Comparison of ENCODE assay signal across 10 mouse cellular contexts in genomic region chr9:50495405-50496150, GRCm38 (mm10). TPM values are rescaled to one million over a fixed set of nuclear protein-coding genes. Genes with fewer than 3 reads are reported as not detected.
DNase-seq lines count a peak whose midpoint lies in the region; ATAC-seq and TF ChIP-seq lines count a peak whose summit lies in the region.
"Had no signal": no experiment of that assay in that cellular context is flagged by ENCODE, and none has a peak within 500 bp of the region (broad histone marks: within the 10 kb centered on the region; RNA-seq: fewer than 3 reads in every experiment).

No protein-coding gene starts in this region.

- intact Hi-C loops in left cerebral cortex, postnatal 36 days (cut with DNase I) = no loop called here

- DNase-seq in forebrain, postnatal 0 days = no peak
- DNase-seq in kidney, postnatal 0 days (ENCODE audit: low spot score) = no peak
- no peak for DNase-seq in kidney, adult 11 months
- peak; percentile 13 for DNase-seq in c-Kit-positive CD71-positive TER-119-positive erythroid progenitor cells, embryonic 14.5 days (ENCODE audit: low spot score)
- peak; percentile 71 for DNase-seq in lung, postnatal 36 days
- no peak for DNase-seq in left cerebral cortex, postnatal 36 days (ENCODE audit: low spot score in 2 of 2)
- DNase-seq in thymus, postnatal 14 days = no peak
- DNase-seq: B cell, adult 2 months had no signal

- no peaks in the 10 kb centered on the region for H3K27me3 ChIP-seq in forebrain, embryonic 13.5 days
- no peaks in the 10 kb centered on the region for H3K27me3 ChIP-seq in forebrain, postnatal 0 days (ENCODE audit: insufficient read depth, low read length)
- no peaks in the 10 kb centered on the region for H3K27me3 ChIP-seq in kidney, postnatal 0 days (ENCODE audit: insufficient read depth, low read length)
- H3K27me3 ChIP-seq: hindbrain, embryonic 15.5 days had no signal

- H3K9ac ChIP-seq in forebrain, embryonic 13.5 days = no peak overlapping the region
- H3K9ac ChIP-seq in forebrain, postnatal 0 days = no peak overlapping the region
- no peak overlapping the region for H3K9ac ChIP-seq in kidney, postnatal 0 days (ENCODE audit: low read depth, low read length)
- H3K9ac ChIP-seq: hindbrain, embryonic 15.5 days had no signal

- no peaks in the 10 kb centered on the region for H3K9me3 ChIP-seq in forebrain, embryonic 13.5 days (replicated peaks)
- H3K9me3 ChIP-seq in forebrain, postnatal 0 days (ENCODE audit: low read length) = no peaks in the 10 kb centered on the region
- H3K9me3 ChIP-seq in kidney, postnatal 0 days (replicated peaks; ENCODE audit: low read length) = no peaks in the 10 kb centered on the region
- H3K9me3 ChIP-seq: hindbrain, embryonic 15.5 days had no signal

- WGBS in forebrain, embryonic 13.5 days = 72% methylated on average over 10 of the region's 10 CpGs
- WGBS in forebrain, postnatal 0 days = 78% methylated on average over 10 of the region's 10 CpGs
- 66% methylated on average over 10 of the region's 10 CpGs for WGBS in kidney, postnatal 0 days

- no peaks in the 10 kb centered on the region for H3K36me3 ChIP-seq in forebrain, embryonic 13.5 days (ENCODE audit: poor library complexity, severe bottlenecking)
- H3K36me3 ChIP-seq in forebrain, postnatal 0 days (ENCODE audit: insufficient read depth) = no peaks in the 10 kb centered on the region
- H3K36me3 ChIP-seq in kidney, postnatal 0 days (ENCODE audit: insufficient read depth, low read length) = no peaks in the 10 kb centered on the region
- H3K36me3 ChIP-seq: hindbrain, embryonic 15.5 days had no signal

- TF ChIP-seq CTCF in forebrain, postnatal 0 days (IDR thresholded peaks at IDR 0.05; ENCODE audit: low read depth) = no peak
- no peak for TF ChIP-seq CTCF in kidney, postnatal 0 days (IDR thresholded peaks at IDR 0.05; ENCODE audit: low read depth)

- no peak overlapping the region for H3K4me3 ChIP-seq in forebrain, embryonic 13.5 days
- no peak overlapping the region for H3K4me3 ChIP-seq in forebrain, postnatal 0 days (ENCODE audit: low read depth, low read length)
- peak overlapping the region; percentile 16; the same call in 1 of the 2 replicates for H3K4me3 ChIP-seq in kidney, postnatal 0 days (replicated peaks; ENCODE audit: low read depth, low read length)
- H3K4me3 ChIP-seq: hindbrain, embryonic 15.5 days had no signal

- H3K4me1 ChIP-seq in forebrain, embryonic 13.5 days = peaks cover 5% of the 10 kb centered on the region
- no peaks in the 10 kb centered on the region for H3K4me1 ChIP-seq in forebrain, postnatal 0 days (ENCODE audit: insufficient read depth)
- 0 out of 2 replicates have a peak, but pooled peaks cover 2% of the 10 kb centered on the region for H3K4me1 ChIP-seq in kidney, postnatal 0 days (replicated peaks; ENCODE audit: insufficient read depth, low read length)

- H3K27ac ChIP-seq in forebrain, embryonic 13.5 days = no peak overlapping the region
- no peak overlapping the region for H3K27ac ChIP-seq in forebrain, postnatal 0 days (ENCODE audit: low read depth, low read length)
- 0 out of 2 replicates have a peak overlapping the region, but pooled peaks have one; percentile 36 for H3K27ac ChIP-seq in kidney, postnatal 0 days
- H3K27ac ChIP-seq: hindbrain, embryonic 15.5 days had no signal

- H3K4me2 ChIP-seq in forebrain, embryonic 13.5 days = 0 out of 2 replicates have a peak overlapping the region, but pooled peaks have one; percentile 13
- no peak overlapping the region for H3K4me2 ChIP-seq in forebrain, postnatal 0 days (ENCODE audit: low read depth)
- peak overlapping the region; percentile 33 for H3K4me2 ChIP-seq in kidney, postnatal 0 days (ENCODE audit: low read length)
- H3K4me2 ChIP-seq: hindbrain, embryonic 15.5 days had no signal

- ATAC-seq in forebrain, embryonic 13.5 days = no peak
- ATAC-seq in forebrain, postnatal 0 days = no peak
- no peak for ATAC-seq in kidney, postnatal 0 days (replicated peaks; ENCODE audit: low FRiP score, low read depth)

RNA-seq across cellular contexts. Expression of gene Plet1, which starts 1.3 kb away (rescaled TPM):
- 0.24 TPM in 1 of 2 replicates, not detected in the other for polyA plus RNA-seq in forebrain, embryonic 13.5 days (2015; fragmentation: Nextera tagmentation; extraction: Ambion mirVana)
- not detected in 2 replicates for total RNA-seq in forebrain, postnatal 0 days (2014; rRNA removed)
- 0.11 and 0.34 TPM in 2 replicates for polyA plus RNA-seq in forebrain, postnatal 0 days (2015; fragmentation: Nextera tagmentation; extraction: Ambion mirVana)
- polyA plus RNA-seq in kidney, postnatal 0 days (2015; fragmentation: Nextera tagmentation; extraction: Ambion mirVana) = 53.4 and 54.5 TPM in 2 replicates
- total RNA-seq in left cerebral cortex, postnatal 36 days (2021) = not detected

RNA-seq across cellular contexts. Expression of gene Pts, which starts 32.9 kb away (rescaled TPM):
- polyA plus RNA-seq in forebrain, embryonic 13.5 days (2015; fragmentation: Nextera tagmentation; extraction: Ambion mirVana) = 97.0 and 102 TPM in 2 replicates
- total RNA-seq in forebrain, postnatal 0 days (2014; rRNA removed) = 83.7 and 102 TPM in 2 replicates
- 101 and 112 TPM in 2 replicates for polyA plus RNA-seq in forebrain, postnatal 0 days (2015; fragmentation: Nextera tagmentation; extraction: Ambion mirVana)
- 133 and 139 TPM in 2 replicates for polyA plus RNA-seq in kidney, postnatal 0 days (2015; fragmentation: Nextera tagmentation; extraction: Ambion mirVana)
- total RNA-seq in left cerebral cortex, postnatal 36 days (2021) = 10 to 100 TPM; 33.4 to 34.0 TPM

RNA-seq across cellular contexts. Expression of gene Il18, which starts 59.0 kb away (rescaled TPM):
- polyA plus RNA-seq in forebrain, embryonic 13.5 days (2015; fragmentation: Nextera tagmentation; extraction: Ambion mirVana) = 16.4 and 17.3 TPM in 2 replicates
- total RNA-seq in forebrain, postnatal 0 days (2014; rRNA removed) = 17.4 and 22.9 TPM in 2 replicates
- polyA plus RNA-seq in forebrain, postnatal 0 days (2015; fragmentation: Nextera tagmentation; extraction: Ambion mirVana) = 28.3 and 34.3 TPM in 2 replicates
- 3.7 and 5.2 TPM in 2 replicates for polyA plus RNA-seq in kidney, postnatal 0 days (2015; fragmentation: Nextera tagmentation; extraction: Ambion mirVana)
- 10 to 100 TPM; 24.7 to 26.7 TPM for total RNA-seq in left cerebral cortex, postnatal 36 days (2021)

RNA-seq across cellular contexts. Expression of gene Bco2, which starts 59.4 kb away (rescaled TPM):
- 0.20 and 0.37 TPM in 2 replicates for polyA plus RNA-seq in forebrain, embryonic 13.5 days (2015; fragmentation: Nextera tagmentation; extraction: Ambion mirVana)
- total RNA-seq in forebrain, postnatal 0 days (2014; rRNA removed) = 0.76 and 0.92 TPM in 2 replicates
- polyA plus RNA-seq in forebrain, postnatal 0 days (2015; fragmentation: Nextera tagmentation; extraction: Ambion mirVana) = 0.65 and 0.80 TPM in 2 replicates
- polyA plus RNA-seq in kidney, postnatal 0 days (2015; fragmentation: Nextera tagmentation; extraction: Ambion mirVana) = 0.17 and 0.27 TPM in 2 replicates
- total RNA-seq in left cerebral cortex, postnatal 36 days (2021) = 1 to 10 TPM; 2.7 to 3.1 TPM

Comparison
In these comparisons a context has a peak if more than half of its experiments do, and no peak if none do; other contexts are left out.
1. DNase-seq: peak in c-Kit-positive CD71-positive TER-119-positive erythroid progenitor cells, embryonic 14.5 days (single experiment) and lung, postnatal 36 days (single experiment); none in forebrain, postnatal 0 days (single experiment), kidney, postnatal 0 days (single experiment), kidney, adult 11 months (single experiment), left cerebral cortex, postnatal 36 days (0 of 2) and thymus, postnatal 14 days (single experiment).
2. RNA of gene Plet1, which starts 1.3 kb away (polyA plus RNA-seq): 53.4 to 54.5 TPM in kidney, postnatal 0 days; 0.11 to 0.34 TPM in forebrain, postnatal 0 days and 0.24 TPM in forebrain, embryonic 13.5 days; every median in the first group is over 10 times any median in the second.